Mouse (Mus musculus) neutrophil, adult 83 days (primary cell): ENCODE results near the gene Gm4216. TPM values are rescaled to one million over a fixed set of nuclear protein-coding genes. Genes with fewer than 3 reads are reported as not detected.

Experiments used
- total RNA-seq, 2 experiments: library from RNA; stranded (reverse); gene quantifications; one replicate each; pipeline ENCODE4 v1.2.4; 2023

Gm4216 gene
- not detected for total RNA-seq

GRCm38 (mm10) chr7:23019823-23020222, at the start of gene Gm4216:
TSS of gene Gm4216 (minus strand) at chr7:23019923.

GRCm38 (mm10) chr7:23067356-23067755, 47.6 kb upstream of the Gm4216 start, which contains the start of gene Gm8720:
TSS of gene Gm8720 (minus strand) at chr7:23067456.

GRCm38 (mm10) chr7:23055240-23055639, 35.5 kb upstream of the Gm4216 start, which contains the start of gene Vmn1r163:
TSS of gene Vmn1r163 (plus strand) at chr7:23055540.

GRCm38 (mm10) chr7:22984573-22984972, 35.1 kb downstream of the Gm4216 start, which contains the start of gene Gm4214:
TSS of gene Gm4214 (minus strand) at chr7:22984673.

Other genes starting within 250 kb of the Gm4216 start
- gene Vmn1r158, start 229.1 kb downstream of the Gm4216 start, total RNA-seq, result not detected
- not detected for gene Vmn1r159, start 176.3 kb downstream of the Gm4216 start, total RNA-seq
- gene Vmn1r160, start 148.7 kb downstream of the Gm4216 start, total RNA-seq, result not detected
- gene Gm4214, start 35.2 kb downstream of the Gm4216 start, total RNA-seq, result not detected
- gene Vmn1r163, start 35.6 kb upstream of the Gm4216 start, total RNA-seq, result not detected
- not detected for gene Gm8720, start 47.5 kb upstream of the Gm4216 start, total RNA-seq
- gene Gm10662, start 124.6 kb upstream of the Gm4216 start, total RNA-seq, result not detected
- gene Vmn1r165, start 197.4 kb upstream of the Gm4216 start, total RNA-seq, result not detected
- gene Vmn1r166, start 231.8 kb upstream of the Gm4216 start, total RNA-seq, result not detected